Mouse (Mus musculus) naive thymus-derived CD4-positive, alpha-beta T cell, adult 5 months (primary cell): Measurements from ENCODE around the gene Hpcal4. TPM values are rescaled to one million over a fixed set of nuclear protein-coding genes. Genes with fewer than 3 reads are reported as not detected.

Experiments used
- polyA plus RNA-seq: library from polyadenylated mRNA; unstranded; fragments of 100-300 nt; shearing (Covaris generic); gene quantifications from one replicate; pipeline ENCODE4 v1.2.1, GENCODE M21; 2017

Hpcal4 gene
- polyA plus RNA-seq = not detected

GRCm38 (mm10) chr4:123182328-123183238 is at the start of gene Hpcal4:
Gene Hpcal4 (plus strand): TSS chr4:123183227.

DNA sequence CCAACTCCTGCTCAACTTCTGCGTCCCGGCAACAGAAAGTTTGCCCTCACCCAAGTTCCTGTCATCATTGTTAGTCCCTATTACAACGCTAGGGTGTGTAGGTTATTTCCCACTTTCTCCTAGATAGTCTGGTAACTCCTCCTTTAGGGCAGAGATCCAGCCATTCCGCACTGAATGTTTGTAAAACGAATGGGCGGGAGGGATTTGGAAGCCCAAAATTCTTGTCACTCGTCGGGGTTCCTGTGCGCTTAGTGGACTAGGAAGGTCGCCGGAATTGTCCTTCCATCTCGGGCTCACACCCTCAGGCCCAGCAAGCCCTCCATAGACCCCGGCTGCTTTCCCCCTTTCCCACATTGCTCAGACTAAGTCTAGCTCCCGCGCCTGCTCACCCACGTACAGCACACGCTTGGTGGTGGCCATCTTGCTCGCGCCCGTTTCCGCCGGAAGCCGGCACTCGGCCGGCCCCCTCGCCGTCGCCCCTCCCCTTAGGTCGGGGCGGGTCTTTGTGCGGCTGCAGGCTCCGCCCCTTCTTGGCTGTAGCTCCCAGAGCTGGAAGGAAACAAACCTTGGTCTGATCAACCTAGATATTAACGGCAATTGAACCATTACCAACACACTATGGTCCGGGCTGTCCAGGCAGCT is 43.4 kb upstream of the Hpcal4 start, which contains the start of gene Ppie:
Ppie (minus strand) TSS at position 439 of the 642 bp plus-strand sequence.

GRCm38 (mm10) chr4:123201186-123202093 is 18.4 kb downstream of the Hpcal4 start, which contains the start of gene Nt5c1a:
Gene Nt5c1a (plus strand): TSS chr4:123201504.

DNA sequence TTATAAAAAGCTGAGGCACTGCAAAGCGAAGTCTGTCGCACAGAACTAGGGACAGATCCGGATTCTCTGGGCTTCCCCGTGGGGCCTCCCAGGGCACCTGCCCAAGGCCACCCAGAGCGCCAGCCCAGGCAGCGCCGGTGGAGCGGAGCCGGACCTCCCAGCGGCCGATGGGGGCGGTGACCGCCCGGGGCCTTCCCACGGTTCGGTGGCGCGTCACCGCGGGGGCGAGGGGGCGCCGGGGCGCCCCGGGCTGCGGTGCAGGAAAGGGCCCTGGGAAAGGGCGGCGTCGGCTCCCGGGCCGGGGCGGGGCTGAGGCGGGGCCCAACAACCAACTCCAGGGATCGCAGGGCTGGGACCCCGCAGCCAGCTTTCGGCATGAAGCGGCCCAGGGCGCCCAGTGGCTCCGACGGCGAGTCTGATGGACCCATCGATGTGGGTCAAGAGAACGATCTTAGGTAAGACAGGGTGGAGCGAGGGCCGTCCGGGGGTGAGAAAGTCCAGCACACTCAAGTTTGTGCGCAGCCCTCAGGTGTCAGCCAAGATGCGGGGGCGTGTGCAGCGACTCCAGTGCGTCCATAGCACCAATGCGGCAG is 50.6 kb downstream of the Hpcal4 start, which contains the start of gene Heyl:
Heyl (plus strand) TSS at position 65 of the 593 bp plus-strand sequence.

Other genes starting within 250 kb of the Hpcal4 start
- gene Mfsd2a, start 222.0 kb upstream of the Hpcal4 start, polyA plus RNA-seq = 0.53 TPM
- not detected for gene Mycl, start 187.6 kb upstream of the Hpcal4 start, polyA plus RNA-seq
- gene Trit1, start 166.6 kb upstream of the Hpcal4 start, polyA plus RNA-seq = 24.0 TPM
- gene Bmp8b, start 78.1 kb upstream of the Hpcal4 start, polyA plus RNA-seq = not detected
- not detected for gene Oxct2b, start 67.0 kb upstream of the Hpcal4 start, polyA plus RNA-seq
- gene Ppie, start 43.3 kb upstream of the Hpcal4 start, polyA plus RNA-seq = 90.2 TPM
- not detected for gene Nt5c1a, start 18.3 kb downstream of the Hpcal4 start, polyA plus RNA-seq
- not detected for gene Heyl, start 50.3 kb downstream of the Hpcal4 start, polyA plus RNA-seq
- gene Pabpc4, start 79.1 kb downstream of the Hpcal4 start, polyA plus RNA-seq = 5.5 TPM
- not detected for gene Oxct2a, start 140.4 kb downstream of the Hpcal4 start, polyA plus RNA-seq
- gene Bmp8a, start 160.0 kb downstream of the Hpcal4 start, polyA plus RNA-seq = not detected